In the genomic region with DNA sequence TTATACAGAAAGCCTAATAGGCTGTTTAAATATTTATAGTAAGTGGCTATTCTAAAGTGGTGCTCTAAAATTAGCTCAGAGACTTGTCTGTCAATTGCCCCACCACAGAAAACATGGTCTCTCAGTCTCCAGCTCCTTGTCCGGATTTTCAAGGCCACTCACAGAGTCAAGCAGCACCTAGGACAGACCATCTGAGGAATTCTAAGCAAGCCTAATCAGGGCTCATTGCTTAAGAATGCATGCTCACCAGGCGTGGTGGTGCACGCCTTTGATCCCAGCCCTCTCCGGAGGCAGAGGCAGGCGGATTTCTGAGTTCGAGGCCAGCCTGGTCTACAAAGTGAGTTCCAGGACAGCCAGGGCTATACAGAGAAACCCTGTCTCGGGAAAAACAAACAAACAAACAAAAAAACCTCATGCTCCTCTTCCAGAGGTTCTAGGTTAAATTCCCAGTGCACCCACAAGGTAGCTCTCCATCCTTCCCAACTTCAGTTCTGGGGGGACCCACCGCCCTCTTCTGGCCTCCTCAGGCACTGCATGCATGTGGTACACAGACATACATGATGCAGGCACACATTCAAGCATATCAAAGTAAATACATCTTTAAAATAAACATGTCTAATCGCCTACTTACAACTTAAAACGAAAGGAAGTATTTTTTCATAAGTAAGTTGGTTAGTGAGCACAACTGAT, we compare ENCODE assay signal across 13 mouse cellular contexts. TPM values are rescaled to one million over a fixed set of nuclear protein-coding genes. Genes with fewer than 3 reads are reported as not detected.
A peak's percentile ranks its signal among the peaks of the same experiment; 100 is the strongest.
DNase-seq lines count a peak whose midpoint lies in the region; TF ChIP-seq lines count a peak whose summit lies in the region.
"Had no signal": no experiment of that assay in that cellular context is flagged by ENCODE, and none has a peak within 500 bp of the region (broad histone marks: within the 10 kb centered on the region; RNA-seq: fewer than 3 reads in every experiment).

No protein-coding gene starts in this region.

- TF ChIP-seq POLR2A in thymus, adult 2 months (IDR thresholded peaks at IDR 0.05; ENCODE audit: control insufficient read depth, extremely low read depth, insufficient read depth, low read length, poor library complexity), result no peak

- peak; percentile 44 for TF ChIP-seq CTCF in left cerebral cortex, adult 2 months (IDR thresholded peaks at IDR 0.05)
- no peak for TF ChIP-seq CTCF in thymus, adult 2 months (IDR thresholded peaks at IDR 0.05; ENCODE audit: borderline replicate concordance, control insufficient read depth, extremely low read depth, insufficient read depth, low read length, poor library complexity)

- peaks cover 10% of the 10 kb centered on the region for H3K4me1 ChIP-seq in thymus, adult 2 months (replicated peaks; ENCODE audit: control insufficient read depth, insufficient read depth, low read length)

- DNase-seq in adrenal gland, postnatal 14 days, result peak; percentile 38
- no peak for DNase-seq in adrenal gland, adult (ENCODE audit: inconsistent age in 2 of 2, low spot score in 1 of 2)
- DNase-seq in left cerebral cortex, adult 2 months (ENCODE audit: extremely low spot score in 1 of 2, low spot score in 2 of 2), result no peak
- DNase-seq in left cerebral cortex, adult 9 months (ENCODE audit: low spot score in 2 of 2), result no peak
- peak; percentile 29 for DNase-seq in thymus, adult 2 months
- DNase-seq in thymus, adult 18-20 months, result no peak
- DNase-seq in thymus, postnatal 25 days, result peak; percentile 33
- no peak for DNase-seq in right cerebral cortex, postnatal 14 days
- DNase-seq: cerebellum, adult 9-11 months; gastrocnemius, postnatal 36 days; right cerebral cortex, postnatal 25 days had no signal

- H3K27ac ChIP-seq in left cerebral cortex, adult 2 months, result no peak overlapping the region
- no peak overlapping the region for H3K27ac ChIP-seq in thymus, adult 2 months (ENCODE audit: control insufficient read depth, insufficient read depth, low read length)
- H3K27ac ChIP-seq: hindbrain, embryonic 14.5 days had no signal

- intact Hi-C loops in left cerebral cortex, adult 2 months (cut with DNase I), result no loop called here

- WGBS in thymus, adult 2 months, result 97% methylated on average over 10 of the region's 10 CpGs

- no peaks in the 10 kb centered on the region for H3K27me3 ChIP-seq in thymus, adult 2 months (ENCODE audit: control insufficient read depth, insufficient read depth, low read length)

- H3K4me3 ChIP-seq in left cerebral cortex, adult 2 months, result no peak overlapping the region
- no peak overlapping the region for H3K4me3 ChIP-seq in thymus, adult 2 months (ENCODE audit: control insufficient read depth, insufficient read depth, low read length)
- H3K4me3 ChIP-seq: erythroblast, embryonic 14.5 days had no signal

- H3K36me3 ChIP-seq in thymus, adult 2 months (ENCODE audit: control insufficient read depth, insufficient read depth, low read length), result no peaks in the 10 kb centered on the region; the same call in 1 of the 2 replicates

RNA-seq across cellular contexts. Expression of a gene that starts 40.2 kb away (rescaled TPM):
- total RNA-seq in adrenal gland, postnatal 14 days (2021), result 135 and 224 TPM in 2 replicates
- total RNA-seq in left cerebral cortex, adult 2 months (2021), result 10 to 100 TPM; 21.6 to 26.6 TPM
- 24.2 and 24.3 TPM in 2 replicates for polyA plus RNA-seq in thymus, adult 2 months (2012; rRNA removed)

Comparison
In these comparisons a context has a peak if more than half of its experiments do, and no peak if none do; other contexts are left out.
1. DNase-seq: peak in adrenal gland, postnatal 14 days (single experiment), thymus, adult 2 months (single experiment) and thymus, postnatal 25 days (single experiment); none in adrenal gland, adult (0 of 2), left cerebral cortex, adult 2 months (0 of 2), left cerebral cortex, adult 9 months (0 of 2), thymus, adult 18-20 months (0 of 2) and right cerebral cortex, postnatal 14 days (single experiment).